ENCODE assay signal across 30 mouse cellular contexts in genomic region chr2:125651563-125651962, GRCm38 (mm10). TPM values are rescaled to one million over a fixed set of nuclear protein-coding genes. Genes with fewer than 3 reads are reported as not detected.
DNase-seq lines count a peak whose midpoint lies in the region; ATAC-seq lines count a peak whose summit lies in the region.
"Had no signal": no experiment of that assay in that cellular context is flagged by ENCODE, and none has a peak within 500 bp of the region (broad histone marks: within the 10 kb centered on the region; RNA-seq: fewer than 3 reads in every experiment).

No protein-coding gene starts in this region.

- H3K27me3 ChIP-seq in heart, embryonic 10.5 days (ENCODE audit: insufficient read depth, poor library complexity, severe bottlenecking) = no peaks in the 10 kb centered on the region
- no peaks in the 10 kb centered on the region for H3K27me3 ChIP-seq in lung, embryonic 16.5 days (ENCODE audit: control insufficient read depth, insufficient read depth, low read depth, low read length)
- H3K27me3 ChIP-seq: embryonic facial prominence, embryonic 12.5 days; hindbrain, embryonic 12.5 days; intestine, embryonic 15.5 days; limb, embryonic 15.5 days; liver, embryonic 15.5 days; lung, embryonic 15.5 days; midbrain, embryonic 15.5 days; neural tube, embryonic 15.5 days had no signal

- no peak overlapping the region for H3K27ac ChIP-seq in heart, embryonic 10.5 days
- no peak overlapping the region for H3K27ac ChIP-seq in lung, embryonic 16.5 days (ENCODE audit: low read length)
- H3K27ac ChIP-seq: embryonic facial prominence, embryonic 12.5 days; hindbrain, embryonic 12.5 days; hindbrain, postnatal 0 days; intestine, embryonic 15.5 days; kidney, postnatal 0 days; limb, embryonic 10.5 days; limb, embryonic 15.5 days; liver, embryonic 15.5 days; lung, embryonic 15.5 days; midbrain, embryonic 10.5 days; midbrain, embryonic 15.5 days; neural tube, embryonic 15.5 days had no signal

- ATAC-seq in lung, embryonic 16.5 days (ENCODE audit: low read depth) = no peak
- ATAC-seq: activated CD4-positive, CD25-positive, alpha-beta regulatory T cell, adult 4 months; forebrain, embryonic 14.5 days; hindbrain, postnatal 0 days; intestine, embryonic 15.5 days; midbrain, embryonic 15.5 days had no signal

- H3K36me3 ChIP-seq in heart, embryonic 10.5 days = no peaks in the 10 kb centered on the region
- no peaks in the 10 kb centered on the region for H3K36me3 ChIP-seq in lung, embryonic 16.5 days (ENCODE audit: control insufficient read depth, insufficient read depth, low read length)
- H3K36me3 ChIP-seq: embryonic facial prominence, embryonic 12.5 days; hindbrain, embryonic 12.5 days; intestine, embryonic 15.5 days; limb, embryonic 10.5 days; limb, embryonic 15.5 days; liver, embryonic 15.5 days; lung, embryonic 15.5 days; midbrain, embryonic 10.5 days; midbrain, embryonic 15.5 days; neural tube, embryonic 15.5 days had no signal

- WGBS in heart, embryonic 10.5 days = 80% methylated on average over 8 of the region's 8 CpGs
- WGBS in lung, embryonic 16.5 days = 71% methylated on average over 8 of the region's 8 CpGs

- no peak overlapping the region for H3K4me3 ChIP-seq in heart, embryonic 10.5 days
- H3K4me3 ChIP-seq in lung, embryonic 16.5 days (ENCODE audit: low read length) = no peak overlapping the region
- H3K4me3 ChIP-seq: embryonic facial prominence, embryonic 12.5 days; hindbrain, embryonic 12.5 days; intestine, embryonic 15.5 days; limb, embryonic 10.5 days; limb, embryonic 15.5 days; liver, embryonic 15.5 days; lung, embryonic 15.5 days; midbrain, embryonic 10.5 days; midbrain, embryonic 15.5 days; neural tube, embryonic 15.5 days had no signal

- no peak overlapping the region for H3K9ac ChIP-seq in lung, embryonic 16.5 days (ENCODE audit: low read length)
- H3K9ac ChIP-seq: embryonic facial prominence, embryonic 12.5 days; hindbrain, embryonic 12.5 days; intestine, embryonic 15.5 days; limb, embryonic 15.5 days; liver, embryonic 15.5 days; lung, embryonic 15.5 days; midbrain, embryonic 15.5 days; neural tube, embryonic 15.5 days had no signal

- H3K4me2 ChIP-seq in lung, embryonic 16.5 days (ENCODE audit: low read depth, low read length) = 0 out of 2 replicates have a peak overlapping the region, but pooled peaks have one; percentile 8
- H3K4me2 ChIP-seq: embryonic facial prominence, embryonic 12.5 days; hindbrain, embryonic 12.5 days; intestine, embryonic 15.5 days; limb, embryonic 15.5 days; liver, embryonic 15.5 days; lung, embryonic 15.5 days; midbrain, embryonic 15.5 days; neural tube, embryonic 15.5 days had no signal

- peak; percentile 30 to 66 for DNase-seq in heart, adult 18-20 months
- no peak for DNase-seq in heart, embryonic 10.5 days (ENCODE audit: low spot score)
- DNase-seq in kidney, adult 9 months = peak; percentile 20
- no peak for DNase-seq in kidney, adult 18-20 months
- no peak for DNase-seq in lung, postnatal 4 days
- DNase-seq: adrenal gland, postnatal 14 days; B cell, adult 2 months; cerebellum, adult 11-12 months; cerebellum, adult 9-11 months; embryo, embryonic 11 days; gastrocnemius, postnatal 25 days; layer of hippocampus, adult 9-11 months; retina, postnatal 1 day; right cerebral cortex, postnatal 14 days; thymus, postnatal 4 days had no signal

- no peaks in the 10 kb centered on the region for H3K9me3 ChIP-seq in heart, embryonic 10.5 days
- H3K9me3 ChIP-seq in lung, embryonic 16.5 days (ENCODE audit: control insufficient read depth, low read length) = no peaks in the 10 kb centered on the region
- H3K9me3 ChIP-seq: embryonic facial prominence, embryonic 12.5 days; hindbrain, embryonic 12.5 days; intestine, embryonic 15.5 days; limb, embryonic 10.5 days; limb, embryonic 15.5 days; liver, embryonic 15.5 days; lung, embryonic 15.5 days; midbrain, embryonic 10.5 days; midbrain, embryonic 15.5 days; neural tube, embryonic 15.5 days had no signal

- peaks cover 7% of the 10 kb centered on the region; the same call in 1 of the 2 replicates for H3K4me1 ChIP-seq in heart, embryonic 10.5 days
- H3K4me1 ChIP-seq in lung, embryonic 16.5 days (replicated peaks; ENCODE audit: control insufficient read depth, insufficient read depth, low read length) = peaks cover 3% of the 10 kb centered on the region; the same call in 1 of the 2 replicates
- H3K4me1 ChIP-seq: embryonic facial prominence, embryonic 12.5 days; hindbrain, embryonic 12.5 days; intestine, embryonic 15.5 days; limb, embryonic 10.5 days; limb, embryonic 15.5 days; liver, embryonic 15.5 days; lung, embryonic 15.5 days; midbrain, embryonic 15.5 days; neural tube, embryonic 15.5 days had no signal

RNA-seq across cellular contexts. Expression of gene Eid1, which starts 21.3 kb away (rescaled TPM):
- total RNA-seq in heart, adult 18-20 months (2021) = 10 to 100 TPM; 48.8 to 51.8 TPM
- polyA plus RNA-seq in heart, embryonic 10.5 days (2016; fragmentation: Nextera tagmentation; extraction: Ambion mirVana) = 124 and 142 TPM in 2 replicates
- polyA plus RNA-seq in lung, embryonic 16.5 days (2015; fragmentation: Nextera tagmentation; extraction: Ambion mirVana) = 101 and 105 TPM in 2 replicates

RNA-seq across cellular contexts. Expression of gene Cep152, which starts 26.6 kb away (rescaled TPM):
- total RNA-seq in heart, adult 18-20 months (2021) = 1 to 10 TPM; 1.4 to 1.5 TPM
- polyA plus RNA-seq in heart, embryonic 10.5 days (2016; fragmentation: Nextera tagmentation; extraction: Ambion mirVana) = 7.0 and 7.1 TPM in 2 replicates
- polyA plus RNA-seq in lung, embryonic 16.5 days (2015; fragmentation: Nextera tagmentation; extraction: Ambion mirVana) = 8.6 and 9.6 TPM in 2 replicates

Comparison
In these comparisons a context has a peak if more than half of its experiments do, and no peak if none do; other contexts are left out.
1. DNase-seq: peak in heart, adult 18-20 months (2 of 2) and kidney, adult 9 months (single experiment); none in heart, embryonic 10.5 days (single experiment), kidney, adult 18-20 months (single experiment) and lung, postnatal 4 days (0 of 2).